Mouse (Mus musculus): Measurements from ENCODE around the gene Mreg. TPM values are rescaled to one million over a fixed set of nuclear protein-coding genes. Genes with fewer than 3 reads are reported as not detected.
A peak's percentile ranks its signal among the peaks of the same experiment; 100 is the strongest.
"Not testable (repeated sequence)": the region's sequence is repeated elsewhere in the genome, so short reads cannot be mapped to it uniquely, and the experiment has no call there.

Gene Mreg
- total RNA-seq (2021) = 10 to 100 TPM; 38.1 to 52.4 TPM
- long read RNA-seq, experiment 1, transcript Mreg-201 (5 exons, 2,284 nt) = major isoform, 10 of 26 reads
- long read RNA-seq, experiment 1, partial matches to known transcripts = 2 of 26 reads
- long read RNA-seq, experiment 1, other reads (novel, unspliced or antisense) = 14 of 26 reads
- long read RNA-seq, experiment 2, transcript Mreg-201 (5 exons, 2,284 nt) = major isoform, 9 of 29 reads
- long read RNA-seq, experiment 2, partial matches to known transcripts = 2 of 29 reads
- long read RNA-seq, experiment 2, other reads (novel, unspliced or antisense) = 18 of 29 reads

- intact Hi-C loops (cut with DNase I) = no loop called here
- DNase-seq = peak; percentile 48 to 54
Observed at GRCm38 (mm10) chr1:72211701-72212699, at the start of gene Mreg. Mreg (minus strand) TSS chr1:72212307.

GRCm38 (mm10) chr1:72256381-72257256, 44.5 kb upstream of the Mreg start:
- intact Hi-C loops (cut with DNase I) = no loop called here
- no peak for DNase-seq

- intact Hi-C loops (cut with DNase I) = no loop called here
- DNase-seq = no peak
Observed at GRCm38 (mm10) chr1:72255854-72256175, 43.7 kb upstream of the Mreg start.

- intact Hi-C loops (cut with DNase I) = no loop called here
Observed at GRCm38 (mm10) chr1:72255062-72255853, 43.2 kb upstream of the Mreg start.

GRCm38 (mm10) chr1:72254545-72255061, 42.5 kb upstream of the Mreg start:
- intact Hi-C loops (cut with DNase I) = no loop called here
- DNase-seq = peak; percentile 83 to 88

More at GRCm38 (mm10) chr1:72255062-72255853, 43.2 kb upstream of the Mreg start:
- no peak for DNase-seq

- no peak for DNase-seq
Observed at GRCm38 (mm10) chr1:72253881-72254491, 41.9 kb upstream of the Mreg start.

GRCm38 (mm10) chr1:72251806-72252205, 39.7 kb upstream of the Mreg start:
- intact Hi-C loops (cut with DNase I) = no loop called here

More at GRCm38 (mm10) chr1:72253881-72254491, 41.9 kb upstream of the Mreg start:
- intact Hi-C loops (cut with DNase I) = no loop called here

GRCm38 (mm10) chr1:72248226-72248737, 36.2 kb upstream of the Mreg start:
- intact Hi-C loops (cut with DNase I); DNase-seq: not testable (repeated sequence)

More at GRCm38 (mm10) chr1:72251806-72252205, 39.7 kb upstream of the Mreg start:
- no peak for DNase-seq

- intact Hi-C loops (cut with DNase I) = no loop called here
Observed at GRCm38 (mm10) chr1:72244317-72245036, 32.4 kb upstream of the Mreg start.

GRCm38 (mm10) chr1:72243656-72244316, 31.7 kb upstream of the Mreg start:
- intact Hi-C loops (cut with DNase I) = no loop called here
- DNase-seq = peak; percentile 96

More at GRCm38 (mm10) chr1:72244317-72245036, 32.4 kb upstream of the Mreg start:
- DNase-seq = no peak

- DNase-seq = no peak
- intact Hi-C loops (cut with DNase I) = no loop called here
Observed at GRCm38 (mm10) chr1:72242581-72243143, 30.6 kb upstream of the Mreg start.

GRCm38 (mm10) chr1:72239113-72239512, 27.0 kb upstream of the Mreg start:
- DNase-seq; intact Hi-C loops (cut with DNase I): not testable (repeated sequence)

GRCm38 (mm10) chr1:72238016-72238580, 26.0 kb upstream of the Mreg start:
- intact Hi-C loops (cut with DNase I) = no loop called here

GRCm38 (mm10) chr1:72237007-72237775, 25.1 kb upstream of the Mreg start:
- intact Hi-C loops (cut with DNase I) = no loop called here
- DNase-seq = no peak

More at GRCm38 (mm10) chr1:72238016-72238580, 26.0 kb upstream of the Mreg start:
- no peak for DNase-seq

GRCm38 (mm10) chr1:72236363-72237006, 24.4 kb upstream of the Mreg start:
- peak; percentile 71 to 76 for DNase-seq
- intact Hi-C loops (cut with DNase I) = not testable (repeated sequence)
